Mouse (Mus musculus): Measurements from ENCODE around the gene Usp29.

Usp29 gene

GRCm38 (mm10) chr7:6816706-6817376 lies 86.5 kb downstream of the Usp29 start:
- DNase-seq (ENCODE audit: low spot score) = no peak

- no peak for DNase-seq (ENCODE audit: low spot score)
Observed at GRCm38 (mm10) chr7:6820296-6820695, 89.9 kb downstream of the Usp29 start.

- DNase-seq (ENCODE audit: low spot score) = no peak
Observed at GRCm38 (mm10) chr7:6822633-6823032, 92.3 kb downstream of the Usp29 start.

- no peak for DNase-seq (ENCODE audit: low spot score)
Observed at GRCm38 (mm10) chr7:6823673-6824072, 93.3 kb downstream of the Usp29 start.

- DNase-seq (ENCODE audit: low spot score) = peak; percentile 27
Observed at GRCm38 (mm10) chr7:6825966-6826647, 95.7 kb downstream of the Usp29 start.

- DNase-seq (ENCODE audit: low spot score) = no peak
Observed at GRCm38 (mm10) chr7:6829148-6829547, 98.8 kb downstream of the Usp29 start.

GRCm38 (mm10) chr7:6834950-6835349 lies 104.6 kb downstream of the Usp29 start:
- DNase-seq (ENCODE audit: low spot score) = no peak

- no peak for DNase-seq (ENCODE audit: low spot score)
Observed at GRCm38 (mm10) chr7:6835351-6835750, 105.0 kb downstream of the Usp29 start.

GRCm38 (mm10) chr7:6837297-6837925 lies 107.0 kb downstream of the Usp29 start:
- DNase-seq (ENCODE audit: low spot score) = no peak

- no peak for DNase-seq (ENCODE audit: low spot score)
Observed at GRCm38 (mm10) chr7:6837926-6838554, 107.7 kb downstream of the Usp29 start.

GRCm38 (mm10) chr7:6840860-6841259 lies 110.5 kb downstream of the Usp29 start:
- DNase-seq (ENCODE audit: low spot score) = no peak

GRCm38 (mm10) chr7:6849495-6849894 lies 119.1 kb downstream of the Usp29 start:
- DNase-seq (ENCODE audit: low spot score) = no peak

- DNase-seq (ENCODE audit: low spot score) = no peak
Observed at GRCm38 (mm10) chr7:6850321-6850720, 119.9 kb downstream of the Usp29 start.

GRCm38 (mm10) chr7:6851256-6851655 lies 120.9 kb downstream of the Usp29 start:
- no peak for DNase-seq (ENCODE audit: low spot score)

- no peak for DNase-seq (ENCODE audit: low spot score)
Observed at GRCm38 (mm10) chr7:6851717-6852503, 121.5 kb downstream of the Usp29 start.

GRCm38 (mm10) chr7:6855613-6856405 lies 125.4 kb downstream of the Usp29 start:
- DNase-seq (ENCODE audit: low spot score) = no peak

GRCm38 (mm10) chr7:6858694-6859270 lies 128.4 kb downstream of the Usp29 start:
- DNase-seq (ENCODE audit: low spot score) = no peak

- no peak for DNase-seq (ENCODE audit: low spot score)
Observed at GRCm38 (mm10) chr7:6860689-6861088, 130.3 kb downstream of the Usp29 start.

GRCm38 (mm10) chr7:6866351-6866750 lies 136.0 kb downstream of the Usp29 start:
- no peak for DNase-seq (ENCODE audit: low spot score)

- DNase-seq (ENCODE audit: low spot score) = no peak
Observed at GRCm38 (mm10) chr7:6868831-6869230, 138.5 kb downstream of the Usp29 start.

- no peak for DNase-seq (ENCODE audit: low spot score)
Observed at GRCm38 (mm10) chr7:6869556-6869955, 139.2 kb downstream of the Usp29 start.

Data from ovary, adult 18-20 months (tissue).